Comparison of ENCODE assay signal across 18 mouse cellular contexts in the genomic region with DNA sequence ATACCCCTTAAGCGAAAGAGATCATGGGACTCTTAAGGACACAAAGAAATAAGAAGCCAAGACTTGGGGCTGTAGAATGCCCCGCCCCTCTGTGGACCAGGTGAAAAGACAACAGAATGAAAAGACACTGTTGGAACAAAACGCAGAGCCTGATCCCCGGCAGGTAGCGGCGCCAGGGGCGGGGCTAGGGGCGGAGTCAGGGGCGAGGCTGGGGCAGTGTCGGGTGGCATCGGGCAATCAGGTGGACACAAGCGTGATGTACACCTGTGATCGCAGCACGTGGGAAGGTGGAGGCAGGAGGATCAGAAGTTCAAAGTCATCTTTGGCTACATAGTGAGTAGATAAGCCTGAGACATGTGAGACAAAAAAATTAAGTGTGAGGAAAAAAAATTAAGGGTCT.
DNase-seq lines count a peak whose midpoint lies in the region; ATAC-seq and TF ChIP-seq lines count a peak whose summit lies in the region.
"Had no signal": no experiment of that assay in that cellular context is flagged by ENCODE, and none has a peak within 500 bp of the region (broad histone marks: within the 10 kb centered on the region; RNA-seq: fewer than 3 reads in every experiment).

No protein-coding gene starts in this region.

- TF ChIP-seq CTCF in liver, postnatal 0 days (IDR thresholded peaks at IDR 0.05; ENCODE audit: low read depth), result no peak
- no peak for TF ChIP-seq CTCF in ES-Bruce4 (IDR thresholded peaks at IDR 0.05; ENCODE audit: low read depth, low read length)

- no peak overlapping the region for H3K27ac ChIP-seq in liver, postnatal 0 days (ENCODE audit: low read depth)
- H3K27ac ChIP-seq in liver, embryonic 12.5 days, result no peak overlapping the region
- H3K27ac ChIP-seq in ES-Bruce4 (ENCODE audit: insufficient read depth, low read length), result no peak overlapping the region
- no peak overlapping the region for H3K27ac ChIP-seq in intestine, embryonic 15.5 days
- H3K27ac ChIP-seq in hindbrain, embryonic 10.5 days, result no peak overlapping the region
- no peak overlapping the region for H3K27ac ChIP-seq in midbrain, embryonic 13.5 days
- H3K27ac ChIP-seq: embryonic facial prominence, embryonic 13.5 days; hindbrain, embryonic 12.5 days; kidney, postnatal 0 days; limb, embryonic 10.5 days; liver, embryonic 15.5 days had no signal

- no peak for TF ChIP-seq EP300 in liver, postnatal 0 days (IDR thresholded peaks at IDR 0.05; ENCODE audit: low read depth)
- TF ChIP-seq EP300 in ES-Bruce4 (IDR thresholded peaks at IDR 0.05; ENCODE audit: insufficient read depth, low read depth, low read length), result 0 out of 2 replicates have a peak, but pooled peaks have one; percentile 36

- ATAC-seq in liver, postnatal 0 days, result no peak
- no peak for ATAC-seq in liver, embryonic 12.5 days
- peak; percentile 62 for ATAC-seq in intestine, embryonic 15.5 days
- ATAC-seq in midbrain, embryonic 13.5 days, result no peak

- 31% methylated on average over 14 of the region's 14 CpGs for WGBS in liver, postnatal 0 days (ENCODE audit: insufficient replicate concordance)
- 29% methylated on average over 14 of the region's 14 CpGs for WGBS in liver, embryonic 12.5 days (ENCODE audit: insufficient replicate concordance)
- 15% methylated on average over 14 of the region's 14 CpGs for WGBS in intestine, embryonic 15.5 days
- WGBS in hindbrain, embryonic 10.5 days, result 19% methylated on average over 14 of the region's 14 CpGs
- 22% methylated on average over 14 of the region's 14 CpGs for WGBS in midbrain, embryonic 13.5 days

- no peak overlapping the region for H3K4me2 ChIP-seq in liver, postnatal 0 days (ENCODE audit: low read depth, low read length)
- no peak overlapping the region for H3K4me2 ChIP-seq in liver, embryonic 12.5 days
- peak overlapping the region; percentile 17; the same call in 1 of the 2 replicates for H3K4me2 ChIP-seq in intestine, embryonic 15.5 days (replicated peaks)
- H3K4me2 ChIP-seq in midbrain, embryonic 13.5 days (replicated peaks), result no peak overlapping the region
- H3K4me2 ChIP-seq: embryonic facial prominence, embryonic 13.5 days; hindbrain, embryonic 12.5 days; liver, embryonic 15.5 days had no signal

- H3K9ac ChIP-seq in liver, postnatal 0 days (replicated peaks), result no peak overlapping the region
- H3K9ac ChIP-seq in liver, embryonic 12.5 days, result no peak overlapping the region
- no peak overlapping the region for H3K9ac ChIP-seq in ES-Bruce4 (ENCODE audit: low read depth, poor library complexity, severe bottlenecking)
- H3K9ac ChIP-seq in intestine, embryonic 15.5 days, result no peak overlapping the region
- H3K9ac ChIP-seq in midbrain, embryonic 13.5 days (replicated peaks), result no peak overlapping the region
- H3K9ac ChIP-seq: embryonic facial prominence, embryonic 13.5 days; hindbrain, embryonic 12.5 days; liver, embryonic 15.5 days had no signal

- no peak for TF ChIP-seq POLR2A in ES-Bruce4 (IDR thresholded peaks at IDR 0.05; ENCODE audit: insufficient read depth, low read length)

- no peaks in the 10 kb centered on the region for H3K4me1 ChIP-seq in liver, postnatal 0 days (ENCODE audit: insufficient read depth)
- no peaks in the 10 kb centered on the region for H3K4me1 ChIP-seq in liver, embryonic 12.5 days
- H3K4me1 ChIP-seq in ES-Bruce4 (ENCODE audit: control insufficient read depth, insufficient read depth, low read length), result no peaks in the 10 kb centered on the region
- no peaks in the 10 kb centered on the region for H3K4me1 ChIP-seq in intestine, embryonic 15.5 days (replicated peaks)
- H3K4me1 ChIP-seq in hindbrain, embryonic 10.5 days (replicated peaks), result peaks cover 6% of the 10 kb centered on the region; the same call in 1 of the 2 replicates
- H3K4me1 ChIP-seq in midbrain, embryonic 13.5 days (replicated peaks), result peaks cover 8% of the 10 kb centered on the region; the same call in 1 of the 2 replicates
- H3K4me1 ChIP-seq: hindbrain, embryonic 12.5 days; limb, embryonic 10.5 days; liver, embryonic 15.5 days had no signal

- H3K27me3 ChIP-seq in liver, postnatal 0 days (ENCODE audit: insufficient read depth, low read length), result no peaks in the 10 kb centered on the region
- H3K27me3 ChIP-seq in liver, embryonic 12.5 days (replicated peaks), result no peaks in the 10 kb centered on the region; the same call in 1 of the 2 replicates
- no peaks in the 10 kb centered on the region for H3K27me3 ChIP-seq in ES-Bruce4 (ENCODE audit: control insufficient read depth, insufficient read depth, low read length, poor library complexity, severe bottlenecking)
- H3K27me3 ChIP-seq in intestine, embryonic 15.5 days (replicated peaks), result no peaks in the 10 kb centered on the region
- no peaks in the 10 kb centered on the region for H3K27me3 ChIP-seq in hindbrain, embryonic 10.5 days (ENCODE audit: insufficient read depth, poor library complexity, severe bottlenecking)
- no peaks in the 10 kb centered on the region for H3K27me3 ChIP-seq in midbrain, embryonic 13.5 days
- H3K27me3 ChIP-seq: embryonic facial prominence, embryonic 13.5 days; hindbrain, embryonic 12.5 days; liver, embryonic 15.5 days had no signal

- H3K36me3 ChIP-seq in liver, postnatal 0 days (replicated peaks; ENCODE audit: insufficient read depth, low read length), result no peaks in the 10 kb centered on the region
- no peaks in the 10 kb centered on the region for H3K36me3 ChIP-seq in liver, embryonic 12.5 days
- H3K36me3 ChIP-seq in ES-Bruce4 (ENCODE audit: control insufficient read depth, insufficient read depth, low read length, poor library complexity, severe bottlenecking), result no peaks in the 10 kb centered on the region
- no peaks in the 10 kb centered on the region for H3K36me3 ChIP-seq in intestine, embryonic 15.5 days
- H3K36me3 ChIP-seq in hindbrain, embryonic 10.5 days, result no peaks in the 10 kb centered on the region
- no peaks in the 10 kb centered on the region for H3K36me3 ChIP-seq in midbrain, embryonic 13.5 days
- H3K36me3 ChIP-seq: embryonic facial prominence, embryonic 13.5 days; hindbrain, embryonic 12.5 days; limb, embryonic 10.5 days; liver, embryonic 15.5 days had no signal

- DNase-seq in liver, postnatal 0 days, result peak; percentile 27
- DNase-seq in kidney, postnatal 36 days, result peak; percentile 14 to 63
- DNase-seq in hindbrain, embryonic 10.5 days (ENCODE audit: low spot score), result no peak
- DNase-seq: adrenal gland, adult 2 months; cerebellum, adult 11-12 months; cerebellum, postnatal 36 days; layer of hippocampus, postnatal 36 days; retina, postnatal 1 day; thymus, postnatal 25 days had no signal

- no peak overlapping the region for H3K4me3 ChIP-seq in liver, postnatal 0 days (ENCODE audit: low read depth, low read length)
- H3K4me3 ChIP-seq in liver, embryonic 12.5 days, result no peak overlapping the region
- H3K4me3 ChIP-seq in ES-Bruce4 (ENCODE audit: low read depth, low read length), result no peak overlapping the region
- H3K4me3 ChIP-seq in intestine, embryonic 15.5 days (replicated peaks), result no peak overlapping the region
- no peak overlapping the region for H3K4me3 ChIP-seq in hindbrain, embryonic 10.5 days
- H3K4me3 ChIP-seq in midbrain, embryonic 13.5 days (replicated peaks), result no peak overlapping the region
- H3K4me3 ChIP-seq: embryonic facial prominence, embryonic 13.5 days; hindbrain, embryonic 12.5 days; limb, embryonic 10.5 days; liver, embryonic 15.5 days had no signal

- H3K9me3 ChIP-seq in liver, postnatal 0 days (ENCODE audit: low read length), result no peaks in the 10 kb centered on the region
- H3K9me3 ChIP-seq in liver, embryonic 12.5 days (replicated peaks), result no peaks in the 10 kb centered on the region
- no peaks in the 10 kb centered on the region for H3K9me3 ChIP-seq in ES-Bruce4 (replicated peaks; ENCODE audit: control insufficient read depth, insufficient read depth, low read length, poor library complexity, severe bottlenecking)
- H3K9me3 ChIP-seq in intestine, embryonic 15.5 days, result no peaks in the 10 kb centered on the region
- H3K9me3 ChIP-seq in hindbrain, embryonic 10.5 days, result no peaks in the 10 kb centered on the region
- no peaks in the 10 kb centered on the region for H3K9me3 ChIP-seq in midbrain, embryonic 13.5 days
- H3K9me3 ChIP-seq: limb, embryonic 10.5 days; liver, embryonic 15.5 days had no signal
